Comparison of ENCODE assay signal across 15 mouse cellular contexts in the genomic region with DNA sequence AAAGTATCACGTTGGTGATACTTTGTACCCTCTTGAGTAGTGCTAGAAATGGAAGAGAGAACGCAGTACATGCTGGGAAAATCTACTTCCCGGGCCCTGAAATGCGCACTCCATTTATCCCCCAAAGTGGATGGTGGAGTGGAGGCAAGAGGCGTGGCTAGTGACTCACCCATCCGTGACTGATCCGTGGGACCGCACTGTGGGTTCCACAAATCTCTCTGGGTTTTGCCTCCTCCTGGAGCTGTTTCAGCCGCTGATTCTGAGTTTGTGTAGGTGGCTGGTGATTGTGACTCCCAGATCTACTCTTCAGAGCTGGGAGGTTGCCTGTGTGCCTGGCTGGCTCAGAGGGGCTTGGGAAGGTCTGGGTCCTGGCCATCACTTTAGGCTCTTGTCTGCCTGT. TPM values are rescaled to one million over a fixed set of nuclear protein-coding genes. Genes with fewer than 3 reads are reported as not detected.
DNase-seq lines count a peak whose midpoint lies in the region; ATAC-seq lines count a peak whose summit lies in the region.
"Had no signal": no experiment of that assay in that cellular context is flagged by ENCODE, and none has a peak within 500 bp of the region (broad histone marks: within the 10 kb centered on the region; RNA-seq: fewer than 3 reads in every experiment).

No protein-coding gene starts in this region.

- no peak overlapping the region for H3K4me3 ChIP-seq in embryonic facial prominence, embryonic 10.5 days
- no peak overlapping the region for H3K4me3 ChIP-seq in hindbrain, embryonic 14.5 days (replicated peaks; ENCODE audit: low read length)
- H3K4me3 ChIP-seq: midbrain, embryonic 10.5 days had no signal

- H3K36me3 ChIP-seq in embryonic facial prominence, embryonic 10.5 days (replicated peaks), result peaks cover 29% of the 10 kb centered on the region
- H3K36me3 ChIP-seq in hindbrain, embryonic 14.5 days (replicated peaks; ENCODE audit: control insufficient read depth, insufficient read depth), result peaks cover 7% of the 10 kb centered on the region; the same call in 1 of the 2 replicates

- H3K9me3 ChIP-seq in embryonic facial prominence, embryonic 10.5 days, result no peaks in the 10 kb centered on the region
- H3K9me3 ChIP-seq in hindbrain, embryonic 14.5 days (ENCODE audit: control insufficient read depth, low read length), result no peaks in the 10 kb centered on the region

- ATAC-seq in hindbrain, embryonic 14.5 days (ENCODE audit: low FRiP score), result no peak
- ATAC-seq: forebrain, embryonic 14.5 days had no signal

- DNase-seq in layer of hippocampus, adult 8-10 months (ENCODE audit: low spot score in 2 of 2), result peak; percentile 35 to 46
- no peak for DNase-seq in layer of hippocampus, postnatal 14 days (ENCODE audit: low spot score in 2 of 2)
- DNase-seq in embryonic facial prominence, embryonic 10.5 days (ENCODE audit: low spot score), result no peak
- peak; percentile 57 for DNase-seq in layer of hippocampus, adult 9-11 months
- peak; percentile 21 for DNase-seq in right cerebral cortex, postnatal 14 days
- DNase-seq in urinary bladder, adult 18-20 months (ENCODE audit: low spot score in 2 of 2), result no peak
- no peak for DNase-seq in adrenal gland, adult 8-10 months
- DNase-seq in hindbrain, embryonic 14.5 days (ENCODE audit: low spot score), result no peak
- DNase-seq: cerebellum, adult 9-11 months; kidney, postnatal 14 days; liver; lung, embryonic 14.5 days; thymus, postnatal 25 days had no signal

- H3K4me2 ChIP-seq in hindbrain, embryonic 14.5 days (replicated peaks), result no peak overlapping the region
- H3K4me2 ChIP-seq: lung, embryonic 14.5 days had no signal

- 0 out of 2 replicates have a peak overlapping the region, but pooled peaks have one; percentile 0 for H3K27ac ChIP-seq in embryonic facial prominence, embryonic 10.5 days (replicated peaks)
- H3K27ac ChIP-seq in hindbrain, embryonic 14.5 days, result no peak overlapping the region
- H3K27ac ChIP-seq: midbrain, embryonic 10.5 days had no signal

- H3K9ac ChIP-seq in hindbrain, embryonic 14.5 days, result no peak overlapping the region
- H3K9ac ChIP-seq: lung, embryonic 14.5 days had no signal

- peaks cover 59% of the 10 kb centered on the region for H3K4me1 ChIP-seq in embryonic facial prominence, embryonic 10.5 days
- peaks cover 35% of the 10 kb centered on the region for H3K4me1 ChIP-seq in hindbrain, embryonic 14.5 days (replicated peaks; ENCODE audit: control insufficient read depth, insufficient read depth, low read length)

- no peaks in the 10 kb centered on the region for H3K27me3 ChIP-seq in embryonic facial prominence, embryonic 10.5 days (replicated peaks; ENCODE audit: low read depth, poor library complexity, severe bottlenecking)
- H3K27me3 ChIP-seq in hindbrain, embryonic 14.5 days (ENCODE audit: control insufficient read depth, insufficient read depth, low read length), result no peaks in the 10 kb centered on the region

- WGBS in embryonic facial prominence, embryonic 10.5 days, result 86% methylated on average over 9 of the region's 9 CpGs
- WGBS in hindbrain, embryonic 14.5 days, result 75% methylated on average over 9 of the region's 9 CpGs

RNA-seq across cellular contexts. Expression of a gene that starts 32.2 kb away (rescaled TPM):
- total RNA-seq in layer of hippocampus, adult 8-10 months (2022), result 100 to 1,000 TPM; 252 to 278 (median 268) TPM
- total RNA-seq in layer of hippocampus, postnatal 14 days (2021), result 100 to 1,000 TPM; 330 to 332 TPM
- 9.2 and 9.8 TPM in 2 replicates for polyA plus RNA-seq in embryonic facial prominence, embryonic 10.5 days (2016; fragmentation: Nextera tagmentation; extraction: Ambion mirVana)
- total RNA-seq in adrenal gland, adult 8-10 months (2022), result 100 to 1,000 TPM; 134 to 141 (median 137) TPM
- polyA plus RNA-seq in hindbrain, embryonic 14.5 days (2014; fragmentation: Nextera tagmentation; extraction: Ambion mirVana), result 131 and 143 TPM in 2 replicates

Comparison
In these comparisons a context has a peak if more than half of its experiments do, and no peak if none do; other contexts are left out.
1. DNase-seq: peak in layer of hippocampus, adult 8-10 months (2 of 2), layer of hippocampus, adult 9-11 months (single experiment) and right cerebral cortex, postnatal 14 days (single experiment); none in layer of hippocampus, postnatal 14 days (0 of 2), embryonic facial prominence, embryonic 10.5 days (single experiment), urinary bladder, adult 18-20 months (0 of 2), adrenal gland, adult 8-10 months (single experiment) and hindbrain, embryonic 14.5 days (single experiment).